Mouse (Mus musculus) bone marrow, adult 2 months (tissue): ENCODE results near the gene Cks1b.

Experiments used
- CTCF ChIP-seq: fragments of 200-500 bp; IDR thresholded peaks from 2 replicates; pipeline ENCODE4 v1.5.1; 2011; ENCODE audit warnings: low read length, control low read depth; ENCODE audit not compliant: control insufficient read depth, insufficient read depth
- POLR2A ChIP-seq: fragments of 200-500 bp; IDR thresholded peaks from 2 replicates; pipeline ENCODE4 v1.6.1; 2011; ENCODE audit warnings: low read depth, mild to moderate bottlenecking, control low read depth, low read length, borderline replicate concordance; ENCODE audit not compliant: control insufficient read depth

DNA sequence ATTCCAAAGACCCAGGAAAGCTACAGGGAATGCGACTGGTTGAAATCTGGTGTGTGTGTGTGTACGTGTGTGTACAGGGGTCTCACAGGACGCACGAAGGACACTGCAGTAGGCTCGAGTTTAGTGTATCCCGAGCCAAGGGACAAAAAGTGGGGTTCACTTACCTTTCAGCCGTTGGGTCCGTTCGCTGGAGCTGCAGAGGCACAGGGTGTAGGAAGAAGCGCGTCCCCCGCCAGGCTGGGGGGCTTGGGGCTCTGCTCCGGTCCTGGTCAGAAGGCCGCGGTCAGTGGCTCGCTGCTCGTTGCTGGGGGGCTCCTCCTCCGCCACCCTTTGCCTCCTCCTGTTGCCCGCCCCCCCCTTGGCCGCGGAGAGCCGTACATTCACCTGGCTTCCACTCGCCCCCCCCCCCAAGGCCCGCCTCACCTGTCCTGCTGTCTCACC is 25.3 kb downstream of the Cks1b start:
- TF ChIP-seq POLR2A (no peak), CTCF (no peak)
